Mouse (Mus musculus): Measurements from ENCODE around the gene Prr29.
"Not testable (repeated sequence)": the region's sequence is repeated elsewhere in the genome, so short reads cannot be mapped to it uniquely, and the experiment has no call there.

Gene Prr29

GRCm38 (mm10) chr11:106355382-106356128, 9.7 kb upstream of the Prr29 start:
- DNase-seq: peak; percentile 66

GRCm38 (mm10) chr11:106359350-106359749, 5.9 kb upstream of the Prr29 start:
- no peak for DNase-seq

GRCm38 (mm10) chr11:106364712-106365111, 560 bp upstream of the Prr29 start:
- DNase-seq: no peak

- DNase-seq: peak; percentile 65
Observed at GRCm38 (mm10) chr11:106366316-106366715, 1.0 kb downstream of the Prr29 start.

- no peak for DNase-seq
Observed at GRCm38 (mm10) chr11:106373998-106374397, 8.7 kb downstream of the Prr29 start.

- DNase-seq: no peak
Observed at GRCm38 (mm10) chr11:106374559-106374958, 9.3 kb downstream of the Prr29 start.

GRCm38 (mm10) chr11:106374979-106375378, 9.7 kb downstream of the Prr29 start:
- no peak for DNase-seq

- DNase-seq: no peak
Observed at GRCm38 (mm10) chr11:106381011-106381410, 15.7 kb downstream of the Prr29 start.

- no peak for DNase-seq
Observed at GRCm38 (mm10) chr11:106381883-106382282, 16.6 kb downstream of the Prr29 start.

GRCm38 (mm10) chr11:106382424-106382823, 17.2 kb downstream of the Prr29 start:
- DNase-seq: no peak

GRCm38 (mm10) chr11:106383051-106383790, 17.9 kb downstream of the Prr29 start:
- no peak for DNase-seq

- DNase-seq: no peak
Observed at GRCm38 (mm10) chr11:106386409-106386808, 21.1 kb downstream of the Prr29 start.

GRCm38 (mm10) chr11:106387020-106387419, 21.7 kb downstream of the Prr29 start:
- DNase-seq: no peak

- DNase-seq: no peak
Observed at GRCm38 (mm10) chr11:106387791-106388216, 22.5 kb downstream of the Prr29 start, which contains the start of gene Icam2. Gene Icam2, minus strand, starts transcription at chr11:106388075.

- DNase-seq: no peak
Observed at GRCm38 (mm10) chr11:106389611-106390010, 24.3 kb downstream of the Prr29 start.

- DNase-seq: no peak
Observed at GRCm38 (mm10) chr11:106390757-106391156, 25.5 kb downstream of the Prr29 start.

GRCm38 (mm10) chr11:106391546-106392188, 26.4 kb downstream of the Prr29 start:
- DNase-seq: peak; percentile 53

- no peak for DNase-seq
Observed at GRCm38 (mm10) chr11:106392597-106393330, 27.5 kb downstream of the Prr29 start.

- no peak for DNase-seq
Observed at GRCm38 (mm10) chr11:106393331-106393616, 28.0 kb downstream of the Prr29 start.

- DNase-seq: not testable (repeated sequence)
Observed at GRCm38 (mm10) chr11:106394055-106394454, 28.8 kb downstream of the Prr29 start.

GRCm38 (mm10) chr11:106397656-106398055, 32.4 kb downstream of the Prr29 start:
- peak; percentile 20 for DNase-seq

- no peak for DNase-seq
Observed at GRCm38 (mm10) chr11:106398481-106398880, 33.2 kb downstream of the Prr29 start.

GRCm38 (mm10) chr11:106410011-106410410, 44.7 kb downstream of the Prr29 start:
- DNase-seq: no peak

All from cerebellum, adult 11 months (tissue).